Mouse (Mus musculus): Measurements from ENCODE around the gene Tubg2.
"Not testable (repeated sequence)": the region's sequence is repeated elsewhere in the genome, so short reads cannot be mapped to it uniquely, and the experiment has no call there.

Gene Tubg2

GRCm38 (mm10) chr11:101134217-101134865 lies 21.4 kb upstream of the Tubg2 start:
- in situ Hi-C loops (cut with MboI; ENCODE audit: low pct_unique_long_range_greater_than_20kb in 1 of 2, low sequenced_read_pairs in 2 of 2, unreplicated experiment in 1 of 2), result loop anchor here in 1 of 2 experiments (10.0 kb wide), 1 partner anchor 50 kb away; no protein-coding TSS in a partner anchor

- in situ Hi-C loops (cut with MboI; ENCODE audit: low pct_unique_long_range_greater_than_20kb in 1 of 2, low sequenced_read_pairs in 2 of 2, unreplicated experiment in 1 of 2), result loop anchor here (5.0 to 10.0 kb wide), 2 partner anchors 40 to 48 kb away; partner anchors contain the start of gene Ccr10 (in 1 of the 2)
These were observed 18.7 kb upstream of the Tubg2 start for GRCm38 (mm10) chr11:101137000-101137399.

GRCm38 (mm10) chr11:101138536-101139181 lies 17.0 kb upstream of the Tubg2 start:
- in situ Hi-C loops (cut with MboI; ENCODE audit: low pct_unique_long_range_greater_than_20kb in 1 of 2, low sequenced_read_pairs in 2 of 2, unreplicated experiment in 1 of 2), result loop anchor here (5.0 to 10.0 kb wide), 2 partner anchors 39 to 46 kb away; partner anchors contain the start of gene Ccr10 (in 1 of the 2)

GRCm38 (mm10) chr11:101140164-101140819 lies 15.4 kb upstream of the Tubg2 start:
- in situ Hi-C loops (cut with MboI; ENCODE audit: low pct_unique_long_range_greater_than_20kb in 1 of 2, low sequenced_read_pairs in 2 of 2, unreplicated experiment in 1 of 2), result no loop called here

GRCm38 (mm10) chr11:101141088-101141487 lies 14.6 kb upstream of the Tubg2 start:
- in situ Hi-C loops (cut with MboI; ENCODE audit: low pct_unique_long_range_greater_than_20kb in 1 of 2, low sequenced_read_pairs in 2 of 2, unreplicated experiment in 1 of 2), result no loop called here

- in situ Hi-C loops (cut with MboI; ENCODE audit: low pct_unique_long_range_greater_than_20kb in 1 of 2, low sequenced_read_pairs in 2 of 2, unreplicated experiment in 1 of 2), result no loop called here
These were observed 13.3 kb upstream of the Tubg2 start for GRCm38 (mm10) chr11:101142215-101142967.

- in situ Hi-C loops (cut with MboI; ENCODE audit: low pct_unique_long_range_greater_than_20kb in 1 of 2, low sequenced_read_pairs in 2 of 2, unreplicated experiment in 1 of 2), result no loop called here
These were observed 12.1 kb upstream of the Tubg2 start for GRCm38 (mm10) chr11:101143338-101144225.

GRCm38 (mm10) chr11:101146377-101146776 lies 9.3 kb upstream of the Tubg2 start:
- in situ Hi-C loops (cut with MboI; ENCODE audit: low pct_unique_long_range_greater_than_20kb in 1 of 2, low sequenced_read_pairs in 2 of 2, unreplicated experiment in 1 of 2), result no loop called here

- in situ Hi-C loops (cut with MboI; ENCODE audit: low pct_unique_long_range_greater_than_20kb in 1 of 2, low sequenced_read_pairs in 2 of 2, unreplicated experiment in 1 of 2), result no loop called here
These were observed 7.0 kb upstream of the Tubg2 start for GRCm38 (mm10) chr11:101148751-101149150.

GRCm38 (mm10) chr11:101149178-101150105 lies 6.3 kb upstream of the Tubg2 start:
- in situ Hi-C loops (cut with MboI; ENCODE audit: low pct_unique_long_range_greater_than_20kb in 1 of 2, low sequenced_read_pairs in 2 of 2, unreplicated experiment in 1 of 2), result no loop called here

GRCm38 (mm10) chr11:101151063-101151462 lies 4.6 kb upstream of the Tubg2 start:
- in situ Hi-C loops (cut with MboI; ENCODE audit: low pct_unique_long_range_greater_than_20kb in 1 of 2, low sequenced_read_pairs in 2 of 2, unreplicated experiment in 1 of 2), result no loop called here

GRCm38 (mm10) chr11:101152825-101153224 lies 2.9 kb upstream of the Tubg2 start:
- in situ Hi-C loops (cut with MboI; ENCODE audit: low pct_unique_long_range_greater_than_20kb in 1 of 2, low sequenced_read_pairs in 2 of 2, unreplicated experiment in 1 of 2), result no loop called here

GRCm38 (mm10) chr11:101154648-101155047 lies 1.1 kb upstream of the Tubg2 start:
- in situ Hi-C loops (cut with MboI; ENCODE audit: low pct_unique_long_range_greater_than_20kb in 1 of 2, low sequenced_read_pairs in 2 of 2, unreplicated experiment in 1 of 2), result no loop called here

- in situ Hi-C loops (cut with MboI; ENCODE audit: low pct_unique_long_range_greater_than_20kb in 1 of 2, low sequenced_read_pairs in 2 of 2, unreplicated experiment in 1 of 2), result no loop called here
These were observed 556 bp upstream of the Tubg2 start for GRCm38 (mm10) chr11:101155151-101155550.

GRCm38 (mm10) chr11:101160151-101160550 lies 4.4 kb downstream of the Tubg2 start:
- in situ Hi-C loops (cut with MboI; ENCODE audit: low pct_unique_long_range_greater_than_20kb in 1 of 2, low sequenced_read_pairs in 2 of 2, unreplicated experiment in 1 of 2), result not testable (repeated sequence)

- in situ Hi-C loops (cut with MboI; ENCODE audit: low pct_unique_long_range_greater_than_20kb in 1 of 2, low sequenced_read_pairs in 2 of 2, unreplicated experiment in 1 of 2), result not testable (repeated sequence)
These were observed 5.3 kb downstream of the Tubg2 start for GRCm38 (mm10) chr11:101160981-101161505.

GRCm38 (mm10) chr11:101161551-101161950 lies 5.8 kb downstream of the Tubg2 start:
- in situ Hi-C loops (cut with MboI; ENCODE audit: low pct_unique_long_range_greater_than_20kb in 1 of 2, low sequenced_read_pairs in 2 of 2, unreplicated experiment in 1 of 2), result no loop called here

Measured in mouse embryonic stem cell (cell line).